ENCODE assay signal across 13 mouse cellular contexts in genomic region chr17:70040751-70041430, GRCm38 (mm10).
A peak's percentile ranks its signal among the peaks of the same experiment; 100 is the strongest.
DNase-seq lines count a peak whose midpoint lies in the region.
"Had no signal": no experiment of that assay in that cellular context is flagged by ENCODE, and none has a peak within 500 bp of the region (broad histone marks: within the 10 kb centered on the region; RNA-seq: fewer than 3 reads in every experiment).

No protein-coding gene starts in this region.

- peak; percentile 16 to 46 for DNase-seq in frontal cortex, adult 2 months (ENCODE audit: extremely low spot score in 1 of 2, low spot score in 1 of 2)
- DNase-seq in frontal cortex, postnatal 10 days (ENCODE audit: low spot score in 2 of 2), result no peak
- peak; percentile 26 for DNase-seq in layer of hippocampus, adult 9-10 months (ENCODE audit: low spot score)
- no peak for DNase-seq in layer of hippocampus, adult 8-10 months (ENCODE audit: low spot score in 2 of 2)
- DNase-seq in testis, postnatal 10 days (ENCODE audit: low spot score), result peak; percentile 43
- no peak for DNase-seq in testis, postnatal 14 days (ENCODE audit: low spot score)
- peak; percentile 58 for DNase-seq in telencephalon, adult 2 months (ENCODE audit: low read depth, low spot score)
- DNase-seq in cerebellum, postnatal 14 days, result no peak
- DNase-seq: cerebellum, adult 9-10 months; gastrocnemius, postnatal 14 days; heart, adult 18-20 months; heart, postnatal 4 days; thymus, postnatal 25 days had no signal

Comparison
In these comparisons a context has a peak if more than half of its experiments do, and no peak if none do; other contexts are left out.
1. DNase-seq: peak in frontal cortex, adult 2 months (2 of 2), layer of hippocampus, adult 9-10 months (single experiment), testis, postnatal 10 days (single experiment) and telencephalon, adult 2 months (single experiment); none in frontal cortex, postnatal 10 days (0 of 2), layer of hippocampus, adult 8-10 months (0 of 2), testis, postnatal 14 days (single experiment) and cerebellum, postnatal 14 days (0 of 2).